Comparison of ENCODE assay signal across 26 mouse cellular contexts in genomic region chr6:70781336-70781735, GRCm38 (mm10). TPM values are rescaled to one million over a fixed set of nuclear protein-coding genes. Genes with fewer than 3 reads are reported as not detected.
DNase-seq lines count a peak whose midpoint lies in the region; ATAC-seq lines count a peak whose summit lies in the region.
"Had no signal": no experiment of that assay in that cellular context is flagged by ENCODE, and none has a peak within 500 bp of the region (broad histone marks: within the 10 kb centered on the region; RNA-seq: fewer than 3 reads in every experiment).

No protein-coding gene starts in this region.

- WGBS in heart, embryonic 10.5 days, result 92% methylated on average over 2 of the region's 2 CpGs

- H3K27ac ChIP-seq in heart, embryonic 10.5 days, result no peak overlapping the region
- H3K27ac ChIP-seq: embryonic facial prominence, embryonic 13.5 days; embryonic facial prominence, embryonic 15.5 days; forebrain, embryonic 10.5 days; forebrain, embryonic 12.5 days had no signal

- no peak for ATAC-seq in cerebellum, adult (ENCODE audit: insufficient number of reproducible peaks, low FRiP score, low TSS enrichment)
- ATAC-seq: CD4-positive, CD25-positive, alpha-beta regulatory T cell, adult 4 months; forebrain, embryonic 14.5 days; forebrain, embryonic 16.5 days had no signal

- no peaks in the 10 kb centered on the region for H3K9me3 ChIP-seq in heart, embryonic 10.5 days
- H3K9me3 ChIP-seq: embryonic facial prominence, embryonic 13.5 days; embryonic facial prominence, embryonic 15.5 days; forebrain, embryonic 10.5 days; forebrain, embryonic 12.5 days; G1E had no signal

- H3K4me1 ChIP-seq in heart, embryonic 10.5 days, result peaks cover 21% of the 10 kb centered on the region
- H3K4me1 ChIP-seq: embryonic facial prominence, embryonic 13.5 days; embryonic facial prominence, embryonic 15.5 days had no signal

- H3K36me3 ChIP-seq in heart, embryonic 10.5 days, result peaks cover 10% of the 10 kb centered on the region; the same call in 1 of the 2 replicates

- H3K4me3 ChIP-seq in heart, embryonic 10.5 days, result no peak overlapping the region
- H3K4me3 ChIP-seq: embryonic facial prominence, embryonic 13.5 days; embryonic facial prominence, embryonic 15.5 days; erythroblast, embryonic 14.5 days; forebrain, embryonic 10.5 days; forebrain, embryonic 12.5 days had no signal

- DNase-seq in cerebellum, postnatal 14 days, result peak; percentile 16 to 45
- peak; percentile 24 for DNase-seq in kidney, postnatal 14 days
- no peak for DNase-seq in kidney, adult 11 months
- DNase-seq in R1 (ENCODE audit: low read depth, low spot score) (peak; percentile 60), MN1 (ENCODE audit: low spot score) (no peak)
- DNase-seq in heart, embryonic 10.5 days (ENCODE audit: low spot score), result no peak
- DNase-seq: adrenal gland, adult 2 months; adrenal gland, postnatal 10 days; adrenal gland, postnatal 25 days; B cell, adult 2 months; cerebellum, adult 11-12 months; cerebellum, adult 2 months; cerebellum, adult 9-10 months; cerebellum, postnatal 36 days; embryo, embryonic 11 days had no signal

- no peaks in the 10 kb centered on the region for H3K27me3 ChIP-seq in heart, embryonic 10.5 days (ENCODE audit: insufficient read depth, poor library complexity, severe bottlenecking)
- H3K27me3 ChIP-seq: CH12.LX; embryonic facial prominence, embryonic 13.5 days; embryonic facial prominence, embryonic 15.5 days; forebrain, embryonic 12.5 days had no signal

RNA-seq across cellular contexts. Expression of gene Rpia, which starts 10.7 kb away (rescaled TPM):
- polyA plus RNA-seq in heart, embryonic 10.5 days (2016; fragmentation: Nextera tagmentation; extraction: Ambion mirVana), result 1.2 and 1.6 TPM in 2 replicates

Comparison
In these comparisons a context has a peak if more than half of its experiments do, and no peak if none do; other contexts are left out.
1. DNase-seq: peak in cerebellum, postnatal 14 days (2 of 2), kidney, postnatal 14 days (single experiment) and R1 (single experiment); none in kidney, adult 11 months (single experiment), MN1 (single experiment) and heart, embryonic 10.5 days (single experiment).